ENCODE assay signal across 9 mouse cellular contexts in the genomic region with DNA sequence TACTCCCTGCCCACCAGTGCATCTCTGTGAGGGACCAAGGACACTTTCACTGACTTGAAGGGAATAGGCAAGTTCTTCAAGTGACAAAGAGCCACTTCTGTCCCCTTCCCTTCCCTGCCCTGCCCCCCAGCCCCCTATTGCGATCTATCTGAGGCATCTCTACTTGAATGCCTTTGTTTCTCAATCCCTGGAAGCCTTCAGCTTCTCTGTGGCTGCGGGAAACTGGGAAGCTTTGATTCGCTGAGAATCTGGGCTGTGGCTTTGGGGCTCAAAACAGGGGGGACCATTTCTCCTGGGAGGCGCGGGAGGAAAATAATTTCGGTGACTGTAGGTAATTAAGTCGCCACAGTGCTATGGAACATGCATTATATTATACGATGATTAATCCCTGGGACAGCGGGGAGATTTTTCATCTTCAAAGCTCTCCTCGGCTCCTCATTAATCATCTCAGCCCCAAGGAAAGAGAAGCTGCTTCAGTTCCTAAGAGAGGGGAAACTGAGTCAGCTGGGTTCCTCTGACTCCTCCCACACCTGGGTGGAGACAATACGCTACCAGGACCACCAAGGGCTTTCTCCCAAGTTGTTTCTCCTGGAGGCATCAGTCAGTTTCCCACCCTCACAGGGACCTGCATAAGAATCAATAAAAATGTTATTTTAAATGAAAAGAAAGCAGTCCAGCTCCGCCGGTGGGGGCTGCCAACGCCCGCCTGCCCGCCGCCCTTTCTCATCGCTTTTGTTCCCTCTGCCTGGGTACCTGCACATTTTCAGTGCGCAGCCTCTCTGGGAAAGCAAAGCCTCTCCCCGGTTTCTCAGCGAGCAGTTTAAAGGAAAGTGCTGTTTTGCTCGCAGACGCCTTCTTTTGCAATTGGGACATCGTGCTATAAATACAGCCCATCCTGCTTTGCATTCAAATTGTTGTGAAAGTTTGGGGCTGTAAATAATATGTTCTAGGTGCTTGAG. TPM values are rescaled to one million over a fixed set of nuclear protein-coding genes. Genes with fewer than 3 reads are reported as not detected.
DNase-seq lines count a peak whose midpoint lies in the region; ATAC-seq lines count a peak whose summit lies in the region.
"Had no signal": no experiment of that assay in that cellular context is flagged by ENCODE, and none has a peak within 500 bp of the region (broad histone marks: within the 10 kb centered on the region; RNA-seq: fewer than 3 reads in every experiment).

No protein-coding gene starts in this region.

- H3K27ac ChIP-seq in lung, embryonic 15.5 days = no peak overlapping the region
- H3K27ac ChIP-seq in hindbrain, embryonic 12.5 days = peak overlapping the region; percentile 75
- H3K27ac ChIP-seq in liver, embryonic 15.5 days (replicated peaks) = no peak overlapping the region
- H3K27ac ChIP-seq in stomach, embryonic 15.5 days = no peak overlapping the region

- no peaks in the 10 kb centered on the region for H3K36me3 ChIP-seq in lung, embryonic 15.5 days
- H3K36me3 ChIP-seq in hindbrain, embryonic 12.5 days = no peaks in the 10 kb centered on the region
- H3K36me3 ChIP-seq in liver, embryonic 15.5 days (replicated peaks) = no peaks in the 10 kb centered on the region
- H3K36me3 ChIP-seq in stomach, embryonic 15.5 days = no peaks in the 10 kb centered on the region

- no peaks in the 10 kb centered on the region for H3K9me3 ChIP-seq in lung, embryonic 15.5 days
- H3K9me3 ChIP-seq in hindbrain, embryonic 12.5 days (replicated peaks) = no peaks in the 10 kb centered on the region
- H3K9me3 ChIP-seq in liver, embryonic 15.5 days (replicated peaks) = no peaks in the 10 kb centered on the region
- H3K9me3 ChIP-seq in stomach, embryonic 15.5 days = no peaks in the 10 kb centered on the region

- H3K4me3 ChIP-seq in lung, embryonic 15.5 days = 0 out of 2 replicates have a peak overlapping the region, but pooled peaks have one; percentile 3
- peak overlapping the region; percentile 16 for H3K4me3 ChIP-seq in hindbrain, embryonic 12.5 days
- no peak overlapping the region for H3K4me3 ChIP-seq in liver, embryonic 15.5 days (replicated peaks)
- peak overlapping the region; percentile 8; the same call in 1 of the 2 replicates for H3K4me3 ChIP-seq in stomach, embryonic 15.5 days (replicated peaks)

- H3K4me2 ChIP-seq in lung, embryonic 15.5 days = peak overlapping the region; percentile 40
- H3K4me2 ChIP-seq in hindbrain, embryonic 12.5 days (replicated peaks) = peak overlapping the region; percentile 49
- peak overlapping the region; percentile 45 for H3K4me2 ChIP-seq in liver, embryonic 15.5 days
- peak overlapping the region; percentile 42 for H3K4me2 ChIP-seq in stomach, embryonic 15.5 days

- ATAC-seq in lung, embryonic 15.5 days (ENCODE audit: borderline replicate concordance, extremely low read depth, low FRiP score, low TSS enrichment) = no peak
- peak; percentile 75 for ATAC-seq in hindbrain, embryonic 12.5 days (ENCODE audit: low FRiP score)
- no peak for ATAC-seq in liver, embryonic 15.5 days (ENCODE audit: insufficient read depth)
- no peak for ATAC-seq in stomach, embryonic 15.5 days (ENCODE audit: insufficient read depth, low FRiP score, low read depth)

- DNase-seq in lung, postnatal 4 days = no peak
- DNase-seq in thymus, postnatal 10 days (ENCODE audit: low spot score in 2 of 2) = no peak
- DNase-seq in MN1 (ENCODE audit: low spot score) = no peak
- DNase-seq in gastrocnemius, adult 8-10 months (ENCODE audit: low spot score in 2 of 2) = no peak

- H3K27me3 ChIP-seq in lung, embryonic 15.5 days = peaks cover 20% of the 10 kb centered on the region; the same call in 1 of the 2 replicates
- H3K27me3 ChIP-seq in hindbrain, embryonic 12.5 days = no peaks in the 10 kb centered on the region
- peaks cover 16% of the 10 kb centered on the region for H3K27me3 ChIP-seq in liver, embryonic 15.5 days
- H3K27me3 ChIP-seq in stomach, embryonic 15.5 days (replicated peaks) = no peaks in the 10 kb centered on the region

- H3K9ac ChIP-seq in lung, embryonic 15.5 days = no peak overlapping the region
- peak overlapping the region; percentile 44; the same call in 1 of the 2 replicates for H3K9ac ChIP-seq in hindbrain, embryonic 12.5 days
- H3K9ac ChIP-seq in liver, embryonic 15.5 days = no peak overlapping the region
- H3K9ac ChIP-seq in stomach, embryonic 15.5 days = no peak overlapping the region

- 9% methylated on average over 24 of the region's 24 CpGs for WGBS in lung, embryonic 15.5 days
- 3% methylated on average over 24 of the region's 24 CpGs for WGBS in hindbrain, embryonic 12.5 days
- 18% methylated on average over 24 of the region's 24 CpGs for WGBS in liver, embryonic 15.5 days (ENCODE audit: insufficient replicate concordance)
- 7% methylated on average over 24 of the region's 24 CpGs for WGBS in stomach, embryonic 15.5 days

- H3K4me1 ChIP-seq in lung, embryonic 15.5 days = 0 out of 2 replicates have a peak, but pooled peaks cover 3% of the 10 kb centered on the region
- H3K4me1 ChIP-seq in hindbrain, embryonic 12.5 days = peaks cover 11% of the 10 kb centered on the region
- H3K4me1 ChIP-seq in liver, embryonic 15.5 days (replicated peaks) = peaks cover 79% of the 10 kb centered on the region
- H3K4me1 ChIP-seq in stomach, embryonic 15.5 days = peaks cover 9% of the 10 kb centered on the region

RNA-seq across cellular contexts. Expression of gene Fcnb, which starts 14.1 kb away (rescaled TPM):
- polyA plus RNA-seq in lung, embryonic 15.5 days (2015; fragmentation: Nextera tagmentation; extraction: Ambion mirVana) = 0.29 and 0.68 TPM in 2 replicates
- polyA plus RNA-seq in hindbrain, embryonic 12.5 days (2016; fragmentation: Nextera tagmentation; extraction: Ambion mirVana) = 0.46 and 0.66 TPM in 2 replicates
- polyA plus RNA-seq in liver, embryonic 15.5 days (2015; fragmentation: Nextera tagmentation; extraction: Ambion mirVana) = 63.9 and 70.8 TPM in 2 replicates
- polyA plus RNA-seq in stomach, embryonic 15.5 days (2015; fragmentation: Nextera tagmentation; extraction: Ambion mirVana) = 2.4 and 3.3 TPM in 2 replicates
- total RNA-seq in gastrocnemius, adult 8-10 months (2022) = not detected
- total RNA-seq: layer of hippocampus, adult 8-10 months had no signal

Comparison
In these comparisons a context has a peak if more than half of its experiments do, and no peak if none do; other contexts are left out.
1. RNA of gene Fcnb, which starts 14.1 kb away (polyA plus RNA-seq): 63.9 to 70.8 TPM in liver, embryonic 15.5 days; 2.4 to 3.3 TPM in stomach, embryonic 15.5 days, 0.46 to 0.66 TPM in hindbrain, embryonic 12.5 days and 0.29 to 0.68 TPM in lung, embryonic 15.5 days; every median in the first group is over 10 times any median in the second.
2. Peak in every context shown above with its lines, with median percentiles within 50 percentile points of each other: H3K4me2 ChIP-seq.